Mouse (Mus musculus) kidney, embryonic 16.5 days (tissue): Measurements from ENCODE around the gene Cryz. TPM values are rescaled to one million over a fixed set of nuclear protein-coding genes. Genes with fewer than 3 reads are reported as not detected.

Experiments used
- ATAC-seq: fragments of 200-750 bp; cut with Nextera tagmentation; 2 replicates; pipeline ENCODE4 v1.8.0; 2017; ENCODE audit warnings: moderate TSS enrichment; ENCODE audit not compliant: low FRiP score, low TSS enrichment
- H3K27ac ChIP-seq: fragments of 300-500 bp; sonication (generic); 2 replicates; pipeline ENCODE4 v1.5.1; 2014; ENCODE audit warnings: low read length
- H3K27me3 ChIP-seq: fragments of 300-500 bp; sonication (generic); 2 replicates; pipeline ENCODE4 v1.6.1; 2014; ENCODE audit warnings: low read length, control low read depth, mixed read lengths; ENCODE audit not compliant: insufficient read depth
- H3K36me3 ChIP-seq: fragments of 300-500 bp; sonication (generic); 2 replicates; pipeline ENCODE4 v1.6.1; 2014; ENCODE audit warnings: low read length, control low read depth, mixed read lengths; ENCODE audit not compliant: insufficient read depth
- H3K4me1 ChIP-seq: fragments of 300-500 bp; sonication (generic); 2 replicates; pipeline ENCODE4 v1.6.1; 2014; ENCODE audit warnings: low read length, control low read depth, mixed read lengths; ENCODE audit not compliant: insufficient read depth
- H3K4me2 ChIP-seq: fragments of 300-500 bp; sonication (generic); replicated peaks from 2 replicates; pipeline ENCODE4 v1.6.1; 2014; ENCODE audit warnings: low read depth, low read length
- H3K4me3 ChIP-seq: fragments of 300-500 bp; sonication (generic); 2 replicates; pipeline ENCODE4 v1.5.1; 2014; ENCODE audit warnings: mild to moderate bottlenecking, low read length
- H3K9ac ChIP-seq: fragments of 300-500 bp; sonication (generic); replicated peaks from 2 replicates; pipeline ENCODE4 v1.6.1; 2014; ENCODE audit warnings: low read length
- H3K9me3 ChIP-seq: fragments of 300-500 bp; sonication (generic); 2 replicates; pipeline ENCODE4 v1.6.1; 2016; ENCODE audit warnings: low read length, control low read depth
- WGBS: fragments of 180-500 bp; shearing (Covaris S2); extraction: QIAGEN DNeasy Blood & Tissue Kit; methylation state at CpG from one replicate; pipeline ENCODE4 v1.1.7; 2014; 5-methylcytosine and 5-hydroxymethylcytosine counted together
- polyA plus RNA-seq: library from polyadenylated mRNA; unstranded; fragments of >200 nt; fragmentation: Nextera tagmentation; extraction: Ambion mirVana; gene quantifications from 2 replicates; pipeline ENCODE4 v1.2.1, GENCODE M21; 2015

Cryz gene
- polyA plus RNA-seq, 1 experiment from 2014 or later = 50.2 TPM

GRCm38 (mm10) chr3:154663545-154663944, 67.0 kb downstream of the Cryz start, which contains the start of gene Erich3:
Gene Erich3 (plus strand): TSS chr3:154663859.
- peaks cover 38% of the 10 kb centered on the region for H3K27me3 ChIP-seq
- ATAC-seq = 0 out of 2 replicates have a peak, but pooled peaks have one; percentile 21

GRCm38 (mm10) chr3:154663976-154664581, 67.6 kb downstream of the Cryz start:
- ATAC-seq = peak; percentile 86; the same call in 1 of the 2 replicates
- no peaks in the 10 kb centered on the region for H3K36me3 ChIP-seq

More at GRCm38 (mm10) chr3:154663545-154663944, 67.0 kb downstream of the Cryz start, which contains the start of gene Erich3:
- Histone ChIP-seq H3K4me3 (peak within 1 kb of the TSS; percentile 36), H3K27ac (no peak within 1 kb of the TSS), H3K9me3 (no peaks in the 10 kb centered on the region), H3K36me3 (no peaks in the 10 kb centered on the region), H3K4me2 (peak within 1 kb of the TSS; percentile 65), H3K9ac (peak within 1 kb of the TSS; percentile 5; the same call in 1 of the 2 replicates), H3K4me1 (peaks cover 5% of the 10 kb centered on the region)
- WGBS = 29% methylated on average over 6 of the region's 7 CpGs

DNA sequence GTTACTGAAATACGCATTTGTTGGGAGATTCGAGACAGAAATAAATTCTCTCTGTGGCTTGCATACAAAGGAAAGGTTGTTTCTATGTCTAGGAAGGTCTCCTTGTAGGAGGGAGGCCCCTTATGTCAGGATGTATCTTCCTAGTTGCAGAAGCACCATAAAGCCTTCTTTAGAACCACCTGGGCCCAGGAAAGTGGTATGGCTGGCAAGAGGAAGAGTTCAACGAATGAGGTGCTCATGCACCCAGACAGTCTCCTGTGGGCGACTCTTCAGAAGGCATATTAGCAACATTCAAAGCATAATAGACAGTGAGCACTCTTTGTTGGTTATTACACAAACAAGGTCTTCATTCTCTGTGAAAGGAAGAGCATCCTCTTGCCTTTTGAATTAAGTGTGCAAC, 68.1 kb downstream of the Cryz start:
- H3K9me3 ChIP-seq = no peaks in the 10 kb centered on the region
- 39% methylated on average over 4 of the region's 4 CpGs for WGBS
- no peaks in the 10 kb centered on the region for H3K36me3 ChIP-seq
- peaks cover 38% of the 10 kb centered on the region for H3K27me3 ChIP-seq
- H3K4me3 ChIP-seq = peak overlapping the region; percentile 36; the same call in 1 of the 2 replicates
- H3K9ac ChIP-seq = no peak overlapping the region
- no peak for ATAC-seq
- 0 out of 2 replicates have a peak overlapping the region, but pooled peaks have one; percentile 65 for H3K4me2 ChIP-seq
- peaks cover 5% of the 10 kb centered on the region for H3K4me1 ChIP-seq
- H3K27ac ChIP-seq = no peak overlapping the region

More at GRCm38 (mm10) chr3:154663976-154664581, 67.6 kb downstream of the Cryz start:
- Histone ChIP-seq H3K4me1 (peaks cover 5% of the 10 kb centered on the region), H3K9ac (peak overlapping the region; percentile 5; the same call in 1 of the 2 replicates), H3K4me2 (peak overlapping the region; percentile 65), H3K27ac (no peak overlapping the region), H3K4me3 (peak overlapping the region; percentile 36), H3K27me3 (peaks cover 38% of the 10 kb centered on the region), H3K9me3 (no peaks in the 10 kb centered on the region)
- WGBS = 5% methylated on average over 21 of the region's 27 CpGs

- no peak overlapping the region for H3K27ac ChIP-seq
- H3K4me1 ChIP-seq = peaks cover 8% of the 10 kb centered on the region
- no peaks in the 10 kb centered on the region for H3K9me3 ChIP-seq
- no peak for ATAC-seq
- WGBS = 85% methylated on average over 3 of the region's 3 CpGs
- no peak overlapping the region for H3K9ac ChIP-seq
- no peak overlapping the region for H3K4me3 ChIP-seq
- H3K36me3 ChIP-seq = no peaks in the 10 kb centered on the region
- peaks cover 30% of the 10 kb centered on the region for H3K27me3 ChIP-seq
- no peak overlapping the region for H3K4me2 ChIP-seq
These were observed 72.0 kb downstream of the Cryz start for GRCm38 (mm10) chr3:154668485-154668884.

GRCm38 (mm10) chr3:154670584-154670983, 74.1 kb downstream of the Cryz start:
- H3K4me3 ChIP-seq = no peak overlapping the region
- no peak for ATAC-seq
- H3K9me3 ChIP-seq = no peaks in the 10 kb centered on the region
- no peak overlapping the region for H3K9ac ChIP-seq
- H3K4me1 ChIP-seq = 0 out of 2 replicates have a peak, but pooled peaks cover 3% of the 10 kb centered on the region
- WGBS = 85% methylated on average over 6 of the region's 6 CpGs
- peaks cover 10% of the 10 kb centered on the region for H3K27me3 ChIP-seq
- no peak overlapping the region for H3K27ac ChIP-seq
- H3K4me2 ChIP-seq = no peak overlapping the region
- no peaks in the 10 kb centered on the region for H3K36me3 ChIP-seq

DNA sequence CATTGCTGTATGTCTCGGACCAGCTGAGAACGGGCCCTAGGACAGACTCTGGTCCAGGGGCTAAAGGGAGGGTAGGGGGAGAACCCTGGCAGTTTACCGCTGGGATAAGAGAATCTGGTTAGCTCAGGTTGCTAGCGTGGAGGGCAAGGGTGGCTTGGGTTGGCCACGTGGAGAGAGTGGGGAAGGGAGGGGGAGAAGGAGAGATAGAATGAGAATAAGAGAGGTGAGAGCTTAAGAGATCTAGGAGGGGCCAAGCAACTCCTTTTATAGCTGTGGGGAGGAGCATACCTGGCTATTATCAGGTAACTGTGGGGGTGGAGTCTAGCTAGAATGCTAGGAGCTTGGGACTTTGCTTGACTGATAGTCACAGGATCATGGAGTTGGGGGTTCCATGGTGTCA, 74.5 kb downstream of the Cryz start:
- Histone ChIP-seq H3K27ac (no peak overlapping the region), H3K36me3 (no peaks in the 10 kb centered on the region), H3K9me3 (no peaks in the 10 kb centered on the region), H3K4me1 (0 out of 2 replicates have a peak, but pooled peaks cover 3% of the 10 kb centered on the region), H3K4me3 (no peak overlapping the region), H3K27me3 (peaks cover 5% of the 10 kb centered on the region; the same call in 1 of the 2 replicates), H3K9ac (no peak overlapping the region), H3K4me2 (no peak overlapping the region)
- no peak for ATAC-seq
- WGBS = 85% methylated on average over 5 of the region's 5 CpGs

Other genes with a start within 250 kb of the Cryz start
- gene Tyw3, start 393 bp downstream of the Cryz start, polyA plus RNA-seq = 18.9 and 21.7 TPM in 2 replicates
- gene Erich3, start 67.1 kb downstream of the Cryz start, polyA plus RNA-seq = 0.04 and 0.18 TPM in 2 replicates